Mouse (Mus musculus) Patski (cell line): ENCODE data around the gene Zbtb4. TPM values are rescaled to one million over a fixed set of nuclear protein-coding genes. Genes with fewer than 3 reads are reported as not detected.
A peak's percentile ranks its signal among the peaks of the same experiment; 100 is the strongest.

Source experiments
- ATAC-seq: fragments of 100-300 bp; one replicate; pipeline ENCODE4 v1.8.0; 2021
- CTCF ChIA-PET: fragments of 350-600 bp; sonication (Branson Sonifier 250); formaldehyde crosslinking; loops from one replicate; lab custom pipeline; 2022; ENCODE audit warnings: inconsistent platforms; lab: Charles Lee
- POLR2A ChIA-PET: fragments of 350-600 bp; sonication (Branson Sonifier 250); formaldehyde crosslinking; loops from one replicate; lab custom pipeline; 2022; ENCODE audit warnings: antibody characterized with exemption, inconsistent platforms; lab: Charles Lee
- DNase-seq: peaks from one replicate; pipeline ENCODE4 v3.0.0-alpha.2; 2011; ENCODE audit warnings: low read depth, low spot score
- H3K27me3 ChIP-seq: fragments of 371-371 bp; one replicate; pipeline ENCODE4 v1.5.1; 2021
- CTCF ChIP-seq: fragments of 100-300 bp; IDR thresholded peaks from one replicate; pipeline ENCODE4 v1.5.1; 2021
- in situ Hi-C: fragments of 300-500 bp; cut with MboI; formaldehyde crosslinking; loops from 3 replicates; pipeline ENCODE4 v1.11.1; 2018; ENCODE audit warnings: low pct_unique_long_range_greater_than_20kb, mixed read lengths
- polyA plus RNA-seq: library from polyadenylated mRNA; unstranded; gene quantifications from one replicate; pipeline ENCODE4 v1.2.3, GENCODE M21; 2021

Gene Zbtb4
- polyA plus RNA-seq, 1 experiment from 2014 or later: 36.9 TPM

DNA sequence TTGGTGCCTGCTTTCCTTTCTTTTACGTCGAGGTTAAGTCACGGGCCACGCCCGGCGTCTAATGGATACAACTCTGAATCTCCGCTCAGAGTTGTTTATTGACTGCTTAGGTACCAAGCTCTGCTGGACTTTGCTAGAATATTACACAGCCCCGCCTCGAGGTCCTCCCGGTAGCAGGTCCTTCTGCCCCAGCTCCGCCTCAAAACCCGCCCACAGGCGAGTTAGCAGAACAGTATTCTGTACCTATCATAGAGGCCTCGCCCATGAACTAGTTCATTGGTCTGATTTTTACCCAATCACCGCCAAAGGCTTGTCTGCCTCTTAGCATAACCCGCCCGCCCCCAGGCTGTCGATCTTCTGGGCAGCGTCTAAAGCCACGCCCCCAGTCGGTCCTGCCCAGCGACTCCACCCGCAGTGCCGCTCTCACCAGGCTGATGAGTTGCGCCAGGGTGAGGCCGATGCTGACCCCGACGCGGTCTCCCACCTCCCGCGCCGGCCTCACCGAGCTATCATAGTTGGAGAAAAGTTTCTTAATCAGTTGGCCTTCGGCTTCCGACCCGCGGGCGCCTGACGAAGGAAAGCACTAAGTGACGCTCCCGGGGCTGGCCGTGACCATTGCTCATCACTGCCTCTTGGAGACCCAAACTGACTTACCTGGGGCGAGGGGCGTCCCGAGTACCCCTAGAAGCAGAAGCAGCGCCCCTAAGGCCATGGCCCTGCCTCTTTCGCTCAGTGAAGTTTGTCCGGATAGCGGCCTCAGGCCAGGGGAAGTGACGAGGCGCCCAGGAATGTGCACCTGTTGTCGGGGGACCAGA lies 29.7 kb downstream of the Zbtb4 start, which contains the start of gene Chrnb1:
Gene Chrnb1 (minus strand): TSS at position 776 of the 815 bp plus-strand sequence.
- no peaks in the 10 kb centered on the region for H3K27me3 ChIP-seq
- in situ Hi-C loops: no loop called here
- DNase-seq: peak; percentile 87
- no peak for TF ChIP-seq CTCF
- POLR2A ChIA-PET: interaction anchor here (0.6 kb wide), 1 partner anchor 37 kb away, joined by 3 read pairs; no protein-coding TSS in a partner anchor
- ATAC-seq: peak; percentile 99
- CTCF ChIA-PET: interaction anchor here (1.5 kb wide), 1 partner anchor 11 kb away, joined by 3 read pairs; no protein-coding TSS in a partner anchor

DNA sequence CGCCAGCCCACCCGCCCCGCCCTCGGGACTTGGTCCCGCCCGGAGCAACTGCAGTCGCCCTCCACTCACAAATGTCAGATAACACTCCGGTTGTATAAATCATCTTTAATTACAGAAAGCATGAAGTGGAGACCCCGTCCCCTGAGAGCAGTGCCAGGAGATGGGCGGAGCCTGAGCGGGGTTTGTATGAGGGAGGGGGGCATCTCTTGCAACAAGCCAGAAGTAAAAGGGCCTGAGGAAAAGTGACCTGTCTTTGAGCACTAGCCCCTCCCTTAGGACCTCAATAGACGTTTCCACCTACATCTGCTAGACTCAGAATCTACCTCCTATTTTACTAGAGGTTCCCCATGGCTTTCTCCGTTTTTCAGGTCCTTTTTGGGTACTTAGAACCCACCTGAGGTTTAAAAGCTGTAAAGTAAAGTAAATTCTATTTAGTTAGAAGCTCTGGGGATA lies 30.3 kb downstream of the Zbtb4 start:
- DNase-seq: no peak
- TF ChIP-seq CTCF: no peak
- in situ Hi-C loops: no loop called here
- ChIA-PET POLR2A (no interaction called here), CTCF (interaction anchor here (1.5 kb wide), 2 partner anchors 10 to 11 kb away, joined by 3 read pairs; no protein-coding TSS in a partner anchor)
- ATAC-seq: no peak
- H3K27me3 ChIP-seq: no peaks in the 10 kb centered on the region

DNA sequence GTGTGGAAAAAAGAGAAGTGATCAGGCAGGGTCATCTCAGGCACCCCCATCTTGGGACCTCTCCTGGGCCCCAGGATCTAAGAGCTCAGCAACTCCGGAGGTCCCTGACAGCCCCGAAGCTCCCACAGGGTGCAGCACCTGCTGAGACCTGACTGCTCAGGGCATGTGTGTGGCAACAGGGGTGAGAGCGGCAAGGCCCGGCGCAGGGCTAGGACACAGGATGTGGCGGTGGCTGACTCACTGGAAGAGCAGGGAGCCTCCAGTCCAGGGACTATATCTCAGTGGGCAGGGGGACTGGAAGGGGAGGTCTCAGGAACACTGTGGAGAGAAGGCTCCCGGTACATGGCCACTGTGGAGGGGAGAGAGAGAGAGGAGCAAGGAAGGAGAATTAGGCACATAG lies 32.2 kb downstream of the Zbtb4 start:
- TF ChIP-seq CTCF: no peak
- no peak for ATAC-seq
- CTCF ChIA-PET: interaction anchor here (0.8 kb wide), 1 partner anchor 13 kb away, joined by 3 read pairs; no protein-coding TSS in a partner anchor
- POLR2A ChIA-PET: no interaction called here
- in situ Hi-C loops: no loop called here
- H3K27me3 ChIP-seq: peaks cover 5% of the 10 kb centered on the region
- DNase-seq: no peak

DNA sequence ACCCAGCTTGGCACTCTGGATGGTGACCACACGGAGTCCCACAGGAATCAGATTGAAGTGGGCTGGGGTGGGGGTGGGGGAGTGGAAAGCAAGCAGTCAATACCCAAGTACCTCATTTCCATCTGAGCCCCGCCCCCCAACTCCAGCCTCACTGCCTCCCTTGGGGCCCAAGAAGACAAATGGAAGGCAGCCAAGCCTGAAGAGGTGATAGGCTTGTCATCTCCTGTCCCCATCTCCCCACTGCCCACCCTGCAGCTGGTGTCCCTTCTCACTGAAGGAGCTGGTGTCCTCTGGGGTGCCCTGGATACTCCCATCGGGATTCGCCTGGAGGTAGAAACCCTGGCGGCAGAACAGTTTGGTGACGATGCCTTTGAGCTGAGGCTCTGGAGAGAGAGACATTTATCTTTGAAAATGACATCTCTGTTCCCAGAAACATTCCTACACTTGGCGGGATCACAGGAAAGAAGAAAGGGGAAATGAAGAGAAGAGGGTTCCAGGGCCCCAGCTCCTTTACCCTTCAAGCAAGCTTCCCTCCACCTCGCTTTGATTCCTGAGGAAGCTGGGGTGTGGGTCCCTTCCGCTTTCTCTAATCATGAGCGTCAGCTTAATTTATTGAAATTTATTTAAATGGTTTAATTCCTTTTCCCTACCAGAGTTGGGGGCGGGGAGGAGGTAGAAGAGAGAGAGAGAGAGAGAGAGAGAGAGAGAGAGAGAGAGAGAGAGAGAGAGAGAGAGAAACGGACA lies 33.9 kb downstream of the Zbtb4 start:
- CTCF ChIA-PET: interaction anchor here (1.1 kb wide), 1 partner anchor 10 kb away, joined by 3 read pairs; no protein-coding TSS in a partner anchor
- in situ Hi-C loops: no loop called here
- peaks cover 5% of the 10 kb centered on the region for H3K27me3 ChIP-seq
- ATAC-seq (no peak), DNase-seq (no peak)
- no peak for TF ChIP-seq CTCF
- POLR2A ChIA-PET: no interaction called here

DNA sequence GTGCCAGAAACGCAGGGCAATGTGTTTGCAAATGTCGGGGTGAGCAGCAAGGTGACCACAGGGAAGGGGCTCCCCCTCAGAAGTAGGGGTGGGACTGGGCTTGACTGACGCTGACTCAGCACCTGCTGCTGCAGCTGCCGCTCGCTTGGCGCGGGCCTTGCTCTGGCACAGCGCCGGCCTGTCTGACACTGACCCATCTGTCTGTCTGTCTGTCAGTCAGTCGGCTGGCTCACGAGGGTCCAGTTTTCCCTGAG lies 34.4 kb downstream of the Zbtb4 start:
- ATAC-seq (no peak), DNase-seq (no peak)
- peaks cover 5% of the 10 kb centered on the region for H3K27me3 ChIP-seq
- TF ChIP-seq CTCF: no peak
- in situ Hi-C loops: no loop called here
- POLR2A ChIA-PET: no interaction called here
- CTCF ChIA-PET: interaction anchor here (1.1 kb wide), 1 partner anchor 10 kb away, joined by 3 read pairs; no protein-coding TSS in a partner anchor

DNA sequence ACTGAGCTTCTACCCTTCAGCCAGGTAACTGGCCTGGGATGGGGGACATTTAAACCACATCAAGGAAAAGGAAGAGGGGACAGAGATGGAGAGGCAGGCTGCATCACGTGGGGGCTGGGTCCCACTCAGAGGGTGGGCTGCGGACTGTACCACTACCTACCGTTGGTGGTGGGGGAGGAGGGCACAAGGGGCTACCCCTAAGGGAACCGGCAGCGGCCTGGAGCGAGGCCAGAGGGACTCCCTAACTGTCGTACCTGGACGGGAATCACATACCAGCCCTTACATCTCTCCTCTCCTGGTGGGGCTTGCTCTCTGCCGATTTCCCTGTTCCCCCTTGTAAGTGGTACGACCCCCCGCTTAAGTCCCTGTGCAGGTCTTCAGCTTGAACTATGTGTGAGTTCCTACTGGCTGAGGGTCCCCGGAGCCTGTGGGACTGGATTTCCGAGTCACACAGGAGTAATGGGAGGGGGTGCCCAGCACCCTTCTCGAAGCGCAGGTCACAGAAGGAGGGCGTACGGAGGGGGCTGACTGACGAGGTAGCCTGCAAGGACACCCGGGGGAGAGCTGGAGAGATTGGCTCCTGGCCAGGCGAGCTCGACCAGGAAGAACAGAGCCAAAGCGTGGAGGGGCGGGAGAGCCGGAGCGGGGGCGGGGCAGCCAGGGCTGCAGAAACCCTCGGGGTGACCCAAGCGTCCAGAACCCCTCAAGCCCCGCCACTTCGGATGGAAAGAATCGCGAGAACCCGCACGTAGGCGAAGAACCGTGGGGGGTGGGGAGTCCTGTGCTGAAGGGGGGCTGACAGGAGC lies 34.9 kb downstream of the Zbtb4 start:
- POLR2A ChIA-PET: no interaction called here

DNA sequence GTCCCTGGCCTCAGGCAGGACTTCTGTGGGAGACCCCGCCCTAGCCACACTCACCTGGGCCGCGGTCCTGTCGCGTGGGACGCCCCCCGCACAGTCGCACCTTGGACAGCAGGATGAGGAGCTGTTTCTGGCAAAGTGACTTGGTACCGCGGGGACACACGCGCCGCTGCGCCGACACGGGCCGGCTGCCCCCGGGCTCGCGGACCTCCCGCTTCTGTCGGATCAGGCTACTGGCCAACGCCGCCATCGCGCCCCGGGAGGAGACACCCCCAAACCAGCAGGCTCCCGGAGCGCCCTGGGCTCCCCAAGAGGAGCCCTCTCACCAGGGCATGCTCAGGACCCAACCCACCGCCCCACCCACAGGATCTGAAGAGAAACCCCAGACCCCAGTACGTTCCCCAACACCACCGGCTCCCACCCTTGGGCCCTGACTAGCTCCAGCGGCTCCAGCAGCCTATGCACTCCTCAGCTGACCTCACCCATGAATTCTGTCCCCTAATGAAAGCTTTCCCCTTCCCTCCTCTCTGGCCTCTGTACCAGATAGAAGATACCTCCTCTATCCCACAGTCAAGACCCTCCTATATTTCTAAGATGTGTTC lies 35.8 kb downstream of the Zbtb4 start, which contains the start of gene Fgf11:
Gene Fgf11 (minus strand): TSS at position 479 of the 599 bp plus-strand sequence.
- in situ Hi-C loops: no loop called here
- POLR2A ChIA-PET: no interaction called here
- H3K27me3 ChIP-seq: peaks cover 5% of the 10 kb centered on the region
- DNase-seq (no peak), ATAC-seq (no peak)
- CTCF ChIA-PET: interaction anchor here (2.0 kb wide), 1 partner anchor 77 kb away, joined by 5 read pairs; the partner anchor contains the start of gene Tmem95
- no peak for TF ChIP-seq CTCF

More for the DNA sequence above, 34.9 kb downstream of the Zbtb4 start:
- H3K27me3 ChIP-seq: peaks cover 5% of the 10 kb centered on the region
- CTCF ChIA-PET: interaction anchor here (1.1 to 2.0 kb wide), 2 partner anchors 9 to 78 kb away, joined by 3 to 5 read pairs; partner anchors contain the start of gene Tmem95
- DNase-seq (no peak), ATAC-seq (no peak)
- no peak for TF ChIP-seq CTCF
- in situ Hi-C loops: no loop called here

DNA sequence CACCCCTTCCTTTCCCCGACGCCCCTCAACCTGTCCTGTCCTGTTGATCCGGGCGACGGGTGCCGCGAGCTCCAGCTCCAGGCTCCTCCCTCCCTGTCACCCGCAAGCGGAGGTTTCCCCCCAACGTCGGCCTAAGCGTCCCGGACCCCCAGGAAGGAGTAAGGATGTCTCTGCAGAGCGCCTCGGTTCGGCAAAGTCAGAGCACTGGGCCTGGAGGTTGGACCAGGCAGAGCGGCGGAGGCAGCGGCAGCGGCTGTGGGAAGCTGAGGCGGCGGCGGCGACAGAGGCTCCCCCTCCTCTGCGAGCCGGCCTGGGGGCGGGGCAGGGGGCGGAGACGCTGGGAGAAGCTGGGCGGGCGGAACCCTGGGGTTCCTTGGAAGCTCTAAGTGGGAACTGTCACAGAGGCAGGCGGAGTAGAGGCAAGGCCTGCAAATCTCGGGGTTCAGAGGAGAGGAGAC lies 37.0 kb downstream of the Zbtb4 start:
- ChIA-PET CTCF (interaction anchor here (1.4 kb wide), 1 partner anchor 49 kb away, joined by 4 read pairs; no protein-coding TSS in a partner anchor), POLR2A (no interaction called here)
- in situ Hi-C loops: no loop called here
- DNase-seq (no peak), ATAC-seq (no peak)
- no peak for TF ChIP-seq CTCF
- peaks cover 5% of the 10 kb centered on the region for H3K27me3 ChIP-seq

DNA sequence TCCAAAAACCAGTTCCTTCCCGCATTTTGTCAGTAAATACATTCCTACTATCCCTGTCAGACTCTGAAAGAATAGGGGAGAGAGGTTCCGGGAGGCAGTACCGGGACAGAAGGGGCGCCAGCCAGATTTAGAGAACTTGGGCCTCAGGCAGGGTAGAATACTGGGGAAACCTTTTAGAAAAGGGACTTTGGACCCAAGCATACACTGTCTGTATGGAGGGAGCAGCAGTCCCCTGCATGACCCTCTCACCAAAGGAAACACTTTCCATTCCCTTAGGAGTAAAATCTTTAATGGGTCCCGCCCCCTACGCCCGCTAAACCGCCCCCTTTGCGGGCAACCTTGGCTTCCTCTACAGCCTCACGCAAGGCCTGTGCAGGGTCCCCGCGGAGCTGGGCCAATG lies 37.6 kb downstream of the Zbtb4 start:
- DNase-seq (no peak), ATAC-seq (no peak)
- ChIA-PET CTCF (interaction anchor here (1.2 to 1.4 kb wide), 2 partner anchors 49 to 73 kb away, joined by 3 to 4 read pairs; no protein-coding TSS in a partner anchor), POLR2A (no interaction called here)
- in situ Hi-C loops: no loop called here
- H3K27me3 ChIP-seq: peaks cover 5% of the 10 kb centered on the region
- no peak for TF ChIP-seq CTCF
